Mouse (Mus musculus): ENCODE measurements around the gene Ppp6r1. TPM values are rescaled to one million over a fixed set of nuclear protein-coding genes. Genes with fewer than 3 reads are reported as not detected.
"Not testable (repeated sequence)": the region's sequence is repeated elsewhere in the genome, so short reads cannot be mapped to it uniquely, and the experiment has no call there.

Gene Ppp6r1
- polyA plus RNA-seq, 2 experiments, result 7.9 to 86.9 TPM

DNA sequence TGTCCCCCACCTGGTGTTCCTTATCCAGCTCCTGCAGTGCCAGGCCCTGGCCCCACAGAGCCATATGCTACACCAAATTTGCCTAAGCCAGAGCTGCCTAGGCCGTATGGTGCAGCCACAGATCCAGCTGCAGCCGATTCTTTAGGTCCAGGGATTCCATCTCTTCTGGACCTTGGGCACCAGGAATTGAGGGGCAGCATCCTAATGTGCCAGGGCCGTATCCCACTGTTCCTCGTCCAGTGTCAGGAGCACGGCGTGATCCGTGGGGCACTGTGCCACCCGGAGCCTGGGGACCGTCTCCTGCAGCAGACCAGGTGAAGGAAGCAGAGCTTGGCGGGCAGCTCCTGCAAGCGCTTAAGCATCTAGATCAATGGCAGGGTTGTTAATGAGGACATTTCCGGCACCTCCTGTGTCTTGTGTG, 46.9 kb downstream of the Ppp6r1 start:
- H3K9ac ChIP-seq (ENCODE audit: low read depth, low read length, severe bottlenecking), result no peak overlapping the region
- 58% methylated on average over 12 of the region's 12 CpGs for WGBS
- no peak overlapping the region for H3K27ac ChIP-seq (replicated peaks; ENCODE audit: low read depth, low read length)
- no peak overlapping the region for H3K4me2 ChIP-seq (replicated peaks; ENCODE audit: low read depth, low read length, severe bottlenecking)
- H3K27me3 ChIP-seq (ENCODE audit: control insufficient read depth, insufficient read depth, low read length), result no peaks in the 10 kb centered on the region
- TF ChIP-seq POLR2A (IDR thresholded peaks at IDR 0.05; ENCODE audit: borderline replicate concordance, extremely low read depth, insufficient read depth, insufficient read length), result no peak
- no peak for DNase-seq (ENCODE audit: low spot score)
- H3K36me3 ChIP-seq (ENCODE audit: control insufficient read depth, insufficient read depth, low read length), result no peaks in the 10 kb centered on the region
- H3K4me3 ChIP-seq (replicated peaks; ENCODE audit: low read length), result no peak overlapping the region
- no peaks in the 10 kb centered on the region for H3K9me3 ChIP-seq (ENCODE audit: control insufficient read depth, low read length)
- ATAC-seq (ENCODE audit: low FRiP score, low read depth), result no peak
- H3K4me1 ChIP-seq (ENCODE audit: control insufficient read depth, insufficient read depth, low read length), result no peaks in the 10 kb centered on the region

DNA sequence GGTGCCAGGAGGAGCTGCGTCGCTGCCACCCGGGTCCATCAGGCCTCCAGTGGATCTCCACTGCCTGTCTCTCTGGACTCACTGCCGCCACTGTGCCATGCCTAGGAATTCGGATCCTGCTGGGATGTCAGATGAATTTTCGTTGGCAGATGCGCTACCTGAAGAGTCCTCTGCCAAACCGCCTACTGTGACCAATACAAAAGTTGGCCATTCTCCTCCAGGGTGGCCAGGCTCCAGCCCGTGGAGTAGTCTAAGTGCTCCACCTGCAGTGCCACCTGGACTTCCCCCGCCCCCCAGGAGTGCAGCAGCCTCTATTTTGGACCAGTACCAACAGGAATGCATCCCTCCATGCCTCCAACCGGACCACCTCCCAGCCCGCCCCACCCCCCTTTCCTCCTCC, 47.3 kb downstream of the Ppp6r1 start:
- Histone ChIP-seq H3K4me3 (replicated peaks; ENCODE audit: low read length) (no peak overlapping the region), H3K27ac (replicated peaks; ENCODE audit: low read depth, low read length) (no peak overlapping the region), H3K27me3 (ENCODE audit: control insufficient read depth, insufficient read depth, low read length) (no peaks in the 10 kb centered on the region), H3K9ac (ENCODE audit: low read depth, low read length, severe bottlenecking) (no peak overlapping the region), H3K4me2 (replicated peaks; ENCODE audit: low read depth, low read length, severe bottlenecking) (no peak overlapping the region), H3K36me3 (ENCODE audit: control insufficient read depth, insufficient read depth, low read length) (no peaks in the 10 kb centered on the region), H3K9me3 (ENCODE audit: control insufficient read depth, low read length) (no peaks in the 10 kb centered on the region), H3K4me1 (ENCODE audit: control insufficient read depth, insufficient read depth, low read length) (no peaks in the 10 kb centered on the region)
- DNase-seq (ENCODE audit: low spot score), result no peak
- 87% methylated on average over 12 of the region's 12 CpGs for WGBS
- no peak for ATAC-seq (ENCODE audit: low FRiP score, low read depth)
- no peak for TF ChIP-seq POLR2A (IDR thresholded peaks at IDR 0.05; ENCODE audit: borderline replicate concordance, extremely low read depth, insufficient read depth, insufficient read length)

DNA sequence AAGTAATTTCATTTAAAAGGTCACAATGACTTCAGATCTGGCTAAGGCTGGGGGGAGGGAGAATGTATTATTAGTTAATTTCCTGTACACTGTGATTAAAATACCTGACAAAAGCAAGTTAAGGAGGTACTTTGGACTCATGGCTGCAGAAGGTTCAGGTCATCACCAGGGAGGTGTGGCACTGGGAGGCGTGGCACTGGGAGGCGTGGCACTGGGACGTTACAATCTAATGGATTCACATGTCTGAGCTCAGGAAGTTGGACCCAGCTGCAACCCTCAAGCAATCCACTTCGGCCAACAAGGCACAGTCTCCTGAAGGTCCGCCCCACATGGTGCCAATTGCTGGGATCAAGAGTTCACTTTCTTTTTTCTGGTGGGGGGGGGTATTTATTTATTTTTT, 50.8 kb downstream of the Ppp6r1 start:
- Histone ChIP-seq H3K4me2 (replicated peaks; ENCODE audit: low read depth, low read length, severe bottlenecking) (no peak overlapping the region), H3K9ac (ENCODE audit: low read depth, low read length, severe bottlenecking) (no peak overlapping the region), H3K36me3 (ENCODE audit: control insufficient read depth, insufficient read depth, low read length) (no peaks in the 10 kb centered on the region), H3K27ac (replicated peaks; ENCODE audit: low read depth, low read length) (no peak overlapping the region), H3K4me3 (replicated peaks; ENCODE audit: low read length) (no peak overlapping the region), H3K4me1 (ENCODE audit: control insufficient read depth, insufficient read depth, low read length) (no peaks in the 10 kb centered on the region), H3K27me3 (ENCODE audit: control insufficient read depth, insufficient read depth, low read length) (no peaks in the 10 kb centered on the region), H3K9me3 (ENCODE audit: control insufficient read depth, low read length) (no peaks in the 10 kb centered on the region)
- TF ChIP-seq POLR2A (IDR thresholded peaks at IDR 0.05; ENCODE audit: borderline replicate concordance, extremely low read depth, insufficient read depth, insufficient read length), result no peak
- WGBS, result 50% methylated on average over 5 of the region's 5 CpGs
- ATAC-seq (ENCODE audit: low FRiP score, low read depth) (no peak), DNase-seq (ENCODE audit: low spot score) (no peak)

DNA sequence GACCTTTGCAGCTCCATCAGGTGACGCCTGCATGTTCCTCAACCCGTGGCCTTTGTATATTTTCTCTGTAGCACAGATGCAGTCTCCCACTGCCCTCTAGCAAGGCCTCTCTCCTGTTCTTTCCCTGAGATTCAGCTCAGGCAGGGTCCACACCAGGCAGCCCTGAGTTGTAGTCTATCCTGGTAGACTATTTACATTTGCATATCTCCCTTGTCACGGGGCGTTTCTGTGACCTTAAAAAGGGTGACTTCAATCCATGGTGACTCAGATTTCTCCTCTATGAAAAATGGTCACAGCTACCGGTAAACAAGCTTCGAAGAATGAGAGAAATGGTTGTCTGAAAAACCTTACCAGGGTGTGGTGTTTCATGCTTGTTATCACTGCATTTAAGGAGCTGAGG, 54.9 kb downstream of the Ppp6r1 start, which contains the start of gene Ptprh:
Ptprh (minus strand) TSS at position 169 of the 400 bp plus-strand sequence.
- 78% methylated on average over 6 of the region's 6 CpGs for WGBS
- H3K9ac ChIP-seq (ENCODE audit: low read depth, low read length, severe bottlenecking), result no peak within 1 kb of the TSS
- H3K4me2 ChIP-seq (replicated peaks; ENCODE audit: low read depth, low read length, severe bottlenecking), result no peak within 1 kb of the TSS
- no peak for TF ChIP-seq POLR2A (IDR thresholded peaks at IDR 0.05; ENCODE audit: borderline replicate concordance, extremely low read depth, insufficient read depth, insufficient read length)
- no peaks in the 10 kb centered on the region for H3K4me1 ChIP-seq (ENCODE audit: control insufficient read depth, insufficient read depth, low read length)
- H3K27ac ChIP-seq (replicated peaks; ENCODE audit: low read depth, low read length), result no peak within 1 kb of the TSS
- H3K27me3 ChIP-seq (ENCODE audit: control insufficient read depth, insufficient read depth, low read length), result no peaks in the 10 kb centered on the region
- DNase-seq (ENCODE audit: low spot score) (no peak), ATAC-seq (ENCODE audit: low FRiP score, low read depth) (no peak)
- H3K36me3 ChIP-seq (ENCODE audit: control insufficient read depth, insufficient read depth, low read length), result no peaks in the 10 kb centered on the region
- H3K4me3 ChIP-seq (replicated peaks; ENCODE audit: low read length), result no peak within 1 kb of the TSS
- no peaks in the 10 kb centered on the region for H3K9me3 ChIP-seq (ENCODE audit: control insufficient read depth, low read length)

DNA sequence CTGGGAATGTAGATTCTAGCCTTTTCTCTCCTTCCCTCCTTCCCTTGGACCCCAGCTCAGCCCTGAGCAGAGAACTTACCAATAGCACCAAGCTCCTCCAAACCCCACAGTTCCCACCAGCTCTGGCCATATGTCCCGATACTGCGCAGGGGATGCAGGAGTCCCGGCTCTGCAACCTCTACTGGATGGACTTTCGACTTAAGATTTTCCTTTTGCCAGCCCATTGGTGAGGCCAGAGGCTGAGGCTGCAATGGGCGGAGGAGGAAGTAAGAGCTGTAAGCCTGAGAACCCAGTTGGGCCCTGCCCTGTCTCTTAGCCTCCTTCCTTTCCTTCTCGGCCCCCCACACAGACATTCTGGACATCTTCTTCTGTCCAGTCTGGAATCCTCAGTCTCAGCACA, 55.9 kb downstream of the Ppp6r1 start:
- no peaks in the 10 kb centered on the region for H3K27me3 ChIP-seq (ENCODE audit: control insufficient read depth, insufficient read depth, low read length)
- no peak overlapping the region for H3K4me2 ChIP-seq (replicated peaks; ENCODE audit: low read depth, low read length, severe bottlenecking)
- ATAC-seq (ENCODE audit: low FRiP score, low read depth) (no peak), DNase-seq (ENCODE audit: low spot score) (no peak)
- no peak overlapping the region for H3K9ac ChIP-seq (ENCODE audit: low read depth, low read length, severe bottlenecking)
- no peaks in the 10 kb centered on the region for H3K4me1 ChIP-seq (ENCODE audit: control insufficient read depth, insufficient read depth, low read length)
- TF ChIP-seq POLR2A (IDR thresholded peaks at IDR 0.05; ENCODE audit: borderline replicate concordance, extremely low read depth, insufficient read depth, insufficient read length), result no peak
- H3K4me3 ChIP-seq (replicated peaks; ENCODE audit: low read length), result no peak overlapping the region
- H3K36me3 ChIP-seq (ENCODE audit: control insufficient read depth, insufficient read depth, low read length), result no peaks in the 10 kb centered on the region
- no peaks in the 10 kb centered on the region for H3K9me3 ChIP-seq (ENCODE audit: control insufficient read depth, low read length)
- no peak overlapping the region for H3K27ac ChIP-seq (replicated peaks; ENCODE audit: low read depth, low read length)
- WGBS, result 86% methylated on average over 6 of the region's 6 CpGs

- 74% methylated on average over 4 of the region's 4 CpGs for WGBS
Observed at GRCm38 (mm10) chr7:4597046-4597445, 61.8 kb downstream of the Ppp6r1 start.

More at GRCm38 (mm10) chr7:4597046-4597445, 61.8 kb downstream of the Ppp6r1 start:
- not testable (repeated sequence) for DNase-seq (ENCODE audit: low spot score); H3K36me3 ChIP-seq (ENCODE audit: control insufficient read depth, insufficient read depth, low read length); H3K4me1 ChIP-seq (ENCODE audit: control insufficient read depth, insufficient read depth, low read length); H3K9me3 ChIP-seq (ENCODE audit: control insufficient read depth, low read length); H3K27ac ChIP-seq (replicated peaks; ENCODE audit: low read depth, low read length); H3K4me2 ChIP-seq (replicated peaks; ENCODE audit: low read depth, low read length, severe bottlenecking); H3K9ac ChIP-seq (ENCODE audit: low read depth, low read length, severe bottlenecking); ATAC-seq (ENCODE audit: low FRiP score, low read depth); H3K4me3 ChIP-seq (replicated peaks; ENCODE audit: low read length); H3K27me3 ChIP-seq (ENCODE audit: control insufficient read depth, insufficient read depth, low read length)

Other genes starting within 250 kb of the Ppp6r1 start
- 21.2 and 23.5 TPM in 2 replicates for gene Rdh13, start 213.4 kb downstream of the Ppp6r1 start, polyA plus RNA-seq (2012; rRNA removed)
- 23.9 and 25.2 TPM in 2 replicates for gene Rdh13, start 213.4 kb downstream of the Ppp6r1 start, polyA plus RNA-seq (2014; fragmentation: Nextera tagmentation; extraction: Ambion mirVana)
- gene Eps8l1, start 198.3 kb downstream of the Ppp6r1 start, polyA plus RNA-seq (2012; rRNA removed), result 6.9 and 10.0 TPM in 2 replicates
- 1.9 and 6.5 TPM in 2 replicates for gene Eps8l1, start 198.3 kb downstream of the Ppp6r1 start, polyA plus RNA-seq (2014; fragmentation: Nextera tagmentation; extraction: Ambion mirVana)
- 89.6 and 103 TPM in 2 replicates for gene Ppp1r12c, start 157.3 kb downstream of the Ppp6r1 start, polyA plus RNA-seq (2012; rRNA removed)
- 59.1 and 68.6 TPM in 2 replicates for gene Ppp1r12c, start 157.3 kb downstream of the Ppp6r1 start, polyA plus RNA-seq (2014; fragmentation: Nextera tagmentation; extraction: Ambion mirVana)
- gene Tnnt1, start 142.6 kb downstream of the Ppp6r1 start, polyA plus RNA-seq (2012; rRNA removed), result 99.8 and 238 TPM in 2 replicates
- 241 and 300 TPM in 2 replicates for gene Tnnt1, start 142.6 kb downstream of the Ppp6r1 start, polyA plus RNA-seq (2014; fragmentation: Nextera tagmentation; extraction: Ambion mirVana)
- 10.6 and 11.1 TPM in 2 replicates for gene Tnni3, start 134.8 kb downstream of the Ppp6r1 start, polyA plus RNA-seq (2012; rRNA removed)
- 2.8 and 2.9 TPM in 2 replicates for gene Tnni3, start 134.8 kb downstream of the Ppp6r1 start, polyA plus RNA-seq (2014; fragmentation: Nextera tagmentation; extraction: Ambion mirVana)
- gene Dnaaf3, start 126.6 kb downstream of the Ppp6r1 start, polyA plus RNA-seq (2012; rRNA removed), result 8.3 and 9.5 TPM in 2 replicates
- gene Dnaaf3, start 126.6 kb downstream of the Ppp6r1 start, polyA plus RNA-seq (2014; fragmentation: Nextera tagmentation; extraction: Ambion mirVana), result 0.61 and 1.1 TPM in 2 replicates
- 3.9 and 4.2 TPM in 2 replicates for gene Syt5, start 111.5 kb downstream of the Ppp6r1 start, polyA plus RNA-seq (2012; rRNA removed)
- 3.4 and 4.3 TPM in 2 replicates for gene Syt5, start 111.5 kb downstream of the Ppp6r1 start, polyA plus RNA-seq (2014; fragmentation: Nextera tagmentation; extraction: Ambion mirVana)
- gene Ptprh, start 55.0 kb downstream of the Ppp6r1 start, polyA plus RNA-seq (2012; rRNA removed), result 0.03 and 0.26 TPM in 2 replicates
- not detected in 2 replicates for gene Ptprh, start 55.0 kb downstream of the Ppp6r1 start, polyA plus RNA-seq (2014; fragmentation: Nextera tagmentation; extraction: Ambion mirVana)
- 17.2 and 23.1 TPM in 2 replicates for gene Tmem86b, start 27.6 kb downstream of the Ppp6r1 start, polyA plus RNA-seq (2012; rRNA removed)
- 1.4 and 2.3 TPM in 2 replicates for gene Tmem86b, start 27.6 kb downstream of the Ppp6r1 start, polyA plus RNA-seq (2014; fragmentation: Nextera tagmentation; extraction: Ambion mirVana)
- 55.6 and 72.9 TPM in 2 replicates for gene Hspbp1, start 26.0 kb upstream of the Ppp6r1 start, polyA plus RNA-seq (2012; rRNA removed)
- 77.5 and 82.5 TPM in 2 replicates for gene Hspbp1, start 26.0 kb upstream of the Ppp6r1 start, polyA plus RNA-seq (2014; fragmentation: Nextera tagmentation; extraction: Ambion mirVana)
- 26.4 and 33.0 TPM in 2 replicates for gene Brsk1, start 31.6 kb upstream of the Ppp6r1 start, polyA plus RNA-seq (2012; rRNA removed)
- 1.3 and 1.7 TPM in 2 replicates for gene Brsk1, start 31.6 kb upstream of the Ppp6r1 start, polyA plus RNA-seq (2014; fragmentation: Nextera tagmentation; extraction: Ambion mirVana)
- 0.17 and 0.24 TPM in 2 replicates for gene Tmem150b, start 66.2 kb upstream of the Ppp6r1 start, polyA plus RNA-seq (2012; rRNA removed)
- gene Tmem150b, start 66.2 kb upstream of the Ppp6r1 start, polyA plus RNA-seq (2014; fragmentation: Nextera tagmentation; extraction: Ambion mirVana), result 0.17 and 0.46 TPM in 2 replicates
- 161 and 223 TPM in 2 replicates for gene Kmt5c, start 81.1 kb upstream of the Ppp6r1 start, polyA plus RNA-seq (2012; rRNA removed)
- gene Kmt5c, start 81.1 kb upstream of the Ppp6r1 start, polyA plus RNA-seq (2014; fragmentation: Nextera tagmentation; extraction: Ambion mirVana), result 44.4 and 51.2 TPM in 2 replicates
- gene Cox6b2, start 94.1 kb upstream of the Ppp6r1 start, polyA plus RNA-seq (2012; rRNA removed), result 91.7 and 127 TPM in 2 replicates
- 44.7 and 48.9 TPM in 2 replicates for gene Cox6b2, start 94.1 kb upstream of the Ppp6r1 start, polyA plus RNA-seq (2014; fragmentation: Nextera tagmentation; extraction: Ambion mirVana)
- gene Fam71e2, start 112.3 kb upstream of the Ppp6r1 start, polyA plus RNA-seq (2012; rRNA removed), result 0.03 TPM in 1 of 2 replicates, not detected in the other
- gene Fam71e2, start 112.3 kb upstream of the Ppp6r1 start, polyA plus RNA-seq (2014; fragmentation: Nextera tagmentation; extraction: Ambion mirVana), result not detected in 2 replicates
- 0.33 and 0.63 TPM in 2 replicates for gene Il11, start 123.8 kb upstream of the Ppp6r1 start, polyA plus RNA-seq (2012; rRNA removed)
- gene Il11, start 123.8 kb upstream of the Ppp6r1 start, polyA plus RNA-seq (2014; fragmentation: Nextera tagmentation; extraction: Ambion mirVana), result 0.22 TPM in 1 of 2 replicates, not detected in the other
- not detected in 2 replicates for gene Tmem190, start 123.9 kb upstream of the Ppp6r1 start, polyA plus RNA-seq (2012; rRNA removed)
- not detected in 2 replicates for gene Tmem190, start 123.9 kb upstream of the Ppp6r1 start, polyA plus RNA-seq (2014; fragmentation: Nextera tagmentation; extraction: Ambion mirVana)
- gene Tmem238, start 130.6 kb upstream of the Ppp6r1 start, polyA plus RNA-seq (2012; rRNA removed), result 10.1 and 15.2 TPM in 2 replicates
- gene Tmem238, start 130.6 kb upstream of the Ppp6r1 start, polyA plus RNA-seq (2014; fragmentation: Nextera tagmentation; extraction: Ambion mirVana), result 8.1 and 9.6 TPM in 2 replicates
- 486 and 665 TPM in 2 replicates for gene Rpl28, start 133.9 kb upstream of the Ppp6r1 start, polyA plus RNA-seq (2012; rRNA removed)
- 253 and 275 TPM in 2 replicates for gene Rpl28, start 133.9 kb upstream of the Ppp6r1 start, polyA plus RNA-seq (2014; fragmentation: Nextera tagmentation; extraction: Ambion mirVana)
- gene Ube2s, start 153.6 kb upstream of the Ppp6r1 start, polyA plus RNA-seq (2012; rRNA removed), result 515 and 618 TPM in 2 replicates
- gene Ube2s, start 153.6 kb upstream of the Ppp6r1 start, polyA plus RNA-seq (2014; fragmentation: Nextera tagmentation; extraction: Ambion mirVana), result 366 and 368 TPM in 2 replicates
- 4.2 and 5.1 TPM in 2 replicates for gene Shisa7, start 185.7 kb upstream of the Ppp6r1 start, polyA plus RNA-seq (2012; rRNA removed)
- 0.43 and 0.54 TPM in 2 replicates for gene Shisa7, start 185.7 kb upstream of the Ppp6r1 start, polyA plus RNA-seq (2014; fragmentation: Nextera tagmentation; extraction: Ambion mirVana)
- 7.4 and 11.0 TPM in 2 replicates for gene Isoc2b, start 211.2 kb upstream of the Ppp6r1 start, polyA plus RNA-seq (2012; rRNA removed)
- gene Isoc2b, start 211.2 kb upstream of the Ppp6r1 start, polyA plus RNA-seq (2014; fragmentation: Nextera tagmentation; extraction: Ambion mirVana), result 9.7 and 9.9 TPM in 2 replicates
- gene Isoc2a, start 218.1 kb upstream of the Ppp6r1 start, polyA plus RNA-seq (2012; rRNA removed), result 13.6 and 16.7 TPM in 2 replicates
- gene Isoc2a, start 218.1 kb upstream of the Ppp6r1 start, polyA plus RNA-seq (2014; fragmentation: Nextera tagmentation; extraction: Ambion mirVana), result 1.1 and 1.3 TPM in 2 replicates
- 0.15 and 0.22 TPM in 2 replicates for gene Gm36210, start 247.5 kb upstream of the Ppp6r1 start, polyA plus RNA-seq (2012; rRNA removed)
- not detected in 2 replicates for gene Gm36210, start 247.5 kb upstream of the Ppp6r1 start, polyA plus RNA-seq (2014; fragmentation: Nextera tagmentation; extraction: Ambion mirVana)

Measured in limb, embryonic 14.5 days (tissue).